Comparison of ENCODE assay signal across 8 mouse cellular contexts in genomic region chr12:113221289-113221688, GRCm38 (mm10). TPM values are rescaled to one million over a fixed set of nuclear protein-coding genes. Genes with fewer than 3 reads are reported as not detected.
DNase-seq lines count a peak whose midpoint lies in the region; ATAC-seq lines count a peak whose summit lies in the region.

No protein-coding gene starts in this region.

- DNase-seq in hindbrain, embryonic 11.5 days (ENCODE audit: low spot score) = no peak
- no peak for DNase-seq in hindbrain, embryonic 14.5 days (ENCODE audit: low spot score)
- peak; percentile 57 to 66 for DNase-seq in CD8-positive naive resting alpha-beta T cell, adult 2 months (ENCODE audit: low read depth in 2 of 2, low spot score in 2 of 2)
- DNase-seq in adrenal gland, postnatal 36 days = peak; percentile 33 to 63
- peak; percentile 28 to 51 for DNase-seq in lung, adult 18-20 months
- DNase-seq in thymus, postnatal 0 days (ENCODE audit: low spot score) = peak; percentile 62

- 80% methylated on average over 9 of the region's 9 CpGs for WGBS in hindbrain, embryonic 11.5 days
- 83% methylated on average over 9 of the region's 9 CpGs for WGBS in hindbrain, embryonic 14.5 days
- WGBS in forebrain, embryonic 15.5 days = 76% methylated on average over 9 of the region's 9 CpGs

- no peaks in the 10 kb centered on the region for H3K4me1 ChIP-seq in hindbrain, embryonic 11.5 days (replicated peaks; ENCODE audit: control insufficient read depth, insufficient read depth, low read length)
- H3K4me1 ChIP-seq in hindbrain, embryonic 14.5 days (replicated peaks; ENCODE audit: control insufficient read depth, insufficient read depth, low read length) = no peaks in the 10 kb centered on the region
- H3K4me1 ChIP-seq in forebrain, embryonic 15.5 days = no peaks in the 10 kb centered on the region

- no peak overlapping the region for H3K4me2 ChIP-seq in hindbrain, embryonic 11.5 days (replicated peaks; ENCODE audit: low read depth, low read length)
- H3K4me2 ChIP-seq in hindbrain, embryonic 14.5 days (replicated peaks) = no peak overlapping the region
- H3K4me2 ChIP-seq in forebrain, embryonic 15.5 days (replicated peaks) = no peak overlapping the region

- no peaks in the 10 kb centered on the region; the same call in 1 of the 2 replicates for H3K27me3 ChIP-seq in hindbrain, embryonic 11.5 days (ENCODE audit: control insufficient read depth, insufficient read depth, low read length)
- H3K27me3 ChIP-seq in hindbrain, embryonic 14.5 days (ENCODE audit: control insufficient read depth, insufficient read depth, low read length) = no peaks in the 10 kb centered on the region
- no peaks in the 10 kb centered on the region for H3K27me3 ChIP-seq in forebrain, embryonic 15.5 days

- H3K36me3 ChIP-seq in hindbrain, embryonic 11.5 days (ENCODE audit: control insufficient read depth, insufficient read depth, low read length) = no peaks in the 10 kb centered on the region
- H3K36me3 ChIP-seq in hindbrain, embryonic 14.5 days (replicated peaks; ENCODE audit: control insufficient read depth, insufficient read depth) = no peaks in the 10 kb centered on the region
- H3K36me3 ChIP-seq in forebrain, embryonic 15.5 days = no peaks in the 10 kb centered on the region

- no peak overlapping the region for H3K27ac ChIP-seq in hindbrain, embryonic 11.5 days (ENCODE audit: low read depth, low read length)
- no peak overlapping the region for H3K27ac ChIP-seq in hindbrain, embryonic 14.5 days
- no peak overlapping the region for H3K27ac ChIP-seq in forebrain, embryonic 15.5 days (replicated peaks)

- no peaks in the 10 kb centered on the region for H3K9me3 ChIP-seq in hindbrain, embryonic 11.5 days (ENCODE audit: control insufficient read depth, low read length)
- H3K9me3 ChIP-seq in hindbrain, embryonic 14.5 days (ENCODE audit: control insufficient read depth, low read length) = no peaks in the 10 kb centered on the region
- no peaks in the 10 kb centered on the region for H3K9me3 ChIP-seq in forebrain, embryonic 15.5 days

- peak; percentile 12; the same call in 1 of the 2 replicates for ATAC-seq in hindbrain, embryonic 11.5 days (ENCODE audit: low FRiP score)
- no peak for ATAC-seq in hindbrain, embryonic 14.5 days (ENCODE audit: low FRiP score)
- no peak for ATAC-seq in forebrain, embryonic 15.5 days (replicated peaks)
- ATAC-seq in monocyte, adult 5-6 weeks (replicated peaks; ENCODE audit: insufficient number of reproducible peaks, low FRiP score, low TSS enrichment, poor library complexity, severe bottlenecking) = no peak

- no peak overlapping the region for H3K9ac ChIP-seq in hindbrain, embryonic 11.5 days (ENCODE audit: low read depth, low read length)
- no peak overlapping the region for H3K9ac ChIP-seq in hindbrain, embryonic 14.5 days
- no peak overlapping the region for H3K9ac ChIP-seq in forebrain, embryonic 15.5 days (replicated peaks)

- no peak overlapping the region for H3K4me3 ChIP-seq in hindbrain, embryonic 11.5 days (ENCODE audit: low read depth, low read length)
- H3K4me3 ChIP-seq in hindbrain, embryonic 14.5 days (replicated peaks; ENCODE audit: low read length) = no peak overlapping the region
- no peak overlapping the region for H3K4me3 ChIP-seq in forebrain, embryonic 15.5 days

RNA-seq across cellular contexts. Expression of gene Tmem121, which starts 35.6 kb away (rescaled TPM):
- 8.9 and 10.8 TPM in 2 replicates for polyA plus RNA-seq in hindbrain, embryonic 11.5 days (2014; fragmentation: Nextera tagmentation; extraction: Ambion mirVana)
- 28.0 and 33.4 TPM in 2 replicates for polyA plus RNA-seq in hindbrain, embryonic 14.5 days (2014; fragmentation: Nextera tagmentation; extraction: Ambion mirVana)
- total RNA-seq in adrenal gland, postnatal 36 days (2021) = 1 to 10 TPM; 4.5 to 7.4 TPM
- 35.5 and 37.2 TPM in 2 replicates for polyA plus RNA-seq in thymus, postnatal 0 days (2015; fragmentation: Nextera tagmentation; extraction: Ambion mirVana)
- 38.9 and 41.1 TPM in 2 replicates for polyA plus RNA-seq in forebrain, embryonic 15.5 days (2015; fragmentation: Nextera tagmentation; extraction: Ambion mirVana)
- total RNA-seq in monocyte, adult 5-6 weeks (2017) = 0.19 TPM in 1 of 3 replicates, not detected in the others

Comparison
In these comparisons a context has a peak if more than half of its experiments do, and no peak if none do; other contexts are left out.
1. DNase-seq: peak in CD8-positive naive resting alpha-beta T cell, adult 2 months (2 of 2), adrenal gland, postnatal 36 days (2 of 2), lung, adult 18-20 months (2 of 2) and thymus, postnatal 0 days (single experiment); none in hindbrain, embryonic 11.5 days (single experiment) and hindbrain, embryonic 14.5 days (single experiment).